Mouse (Mus musculus) ovary, postnatal 14 days (tissue): Measurements from ENCODE around the gene C2cd4b.

Source experiments
- DNase-seq: peaks from one replicate; pipeline ENCODE4 v3.0.0; 2022; ENCODE audit warnings: low spot score

The C2cd4b gene

DNA sequence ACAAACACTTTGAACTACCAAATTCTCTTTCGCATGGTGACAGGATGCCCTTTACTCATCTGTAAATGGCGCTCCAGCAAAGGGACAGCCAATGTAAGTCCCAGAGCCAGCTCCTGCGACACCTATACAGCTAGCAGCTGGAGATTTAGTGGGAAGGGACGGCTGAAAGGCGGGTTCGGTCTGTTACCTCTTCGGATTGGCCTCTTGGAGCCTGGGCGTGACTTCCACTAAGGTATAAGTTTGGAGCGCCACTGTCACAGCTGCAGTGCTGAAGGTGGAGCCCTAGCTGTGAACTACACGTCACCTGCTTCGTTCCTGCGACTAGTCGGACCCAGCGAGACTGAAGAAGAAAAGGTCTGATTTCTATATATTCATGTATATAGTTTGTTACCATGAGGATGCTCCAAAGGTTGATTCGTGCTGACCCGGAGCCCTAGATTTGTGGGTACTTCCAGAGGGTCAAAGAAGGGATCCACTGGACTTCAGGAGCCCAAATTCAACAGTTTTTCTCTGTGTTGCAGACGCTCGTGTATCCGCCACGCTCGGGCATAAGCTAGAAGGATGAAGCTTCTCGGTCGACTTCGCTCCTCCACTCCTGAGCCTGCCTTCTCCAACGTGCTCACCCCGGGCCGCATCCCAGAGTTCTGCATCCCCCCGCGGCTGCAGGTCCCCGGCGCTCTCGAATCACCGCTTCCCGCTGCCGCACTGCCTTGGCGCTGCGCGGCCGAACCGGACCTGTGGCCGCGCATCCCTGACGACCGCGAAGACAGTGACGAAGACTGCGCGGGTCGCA lies at the start of gene C2cd4b:
Gene C2cd4b, plus strand, starts transcription at position 275 of the 793 bp plus-strand sequence.
- DNase-seq = peak; percentile 22

DNA sequence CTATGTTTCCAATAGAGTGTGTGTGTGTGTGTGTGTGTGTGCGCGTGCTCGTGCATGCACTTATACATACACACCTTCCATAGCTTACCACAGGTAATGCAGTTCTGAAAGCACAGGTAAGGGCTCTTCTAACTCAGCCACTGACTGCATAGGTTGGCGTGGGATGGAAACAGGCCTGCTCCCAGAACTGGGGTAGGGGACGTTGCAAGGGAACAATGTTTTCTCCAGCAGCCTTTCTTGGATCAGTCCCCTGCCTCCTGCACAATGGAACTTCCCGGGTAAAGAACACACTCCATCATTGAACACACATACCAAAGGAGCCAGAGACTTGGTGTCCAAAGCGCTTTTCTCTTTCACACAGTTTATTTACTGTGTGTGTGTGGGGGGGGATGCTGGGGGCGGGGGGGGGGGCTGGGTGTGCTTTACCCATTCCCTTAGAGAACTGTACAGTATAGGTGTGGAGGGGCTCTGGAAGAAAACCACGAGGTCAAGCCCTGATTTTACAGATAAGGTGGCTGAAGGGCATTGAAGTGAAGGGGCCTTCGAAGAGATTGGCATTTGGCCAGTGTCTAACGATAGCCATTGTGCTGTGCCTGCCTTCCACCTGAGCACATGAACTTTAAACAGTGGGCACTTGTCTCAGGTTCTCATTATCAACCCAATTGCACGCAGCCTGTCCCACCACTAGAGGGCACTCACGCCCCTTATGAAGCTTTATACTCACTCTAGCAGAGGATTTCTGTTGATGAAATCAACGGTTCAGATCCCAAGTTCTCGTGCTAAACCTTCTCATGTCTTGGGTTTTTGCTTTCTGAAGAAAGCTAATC lies 48.0 kb upstream of the C2cd4b start:
- DNase-seq = peak; percentile 61

GRCm38 (mm10) chr9:67712146-67712545 lies 47.1 kb upstream of the C2cd4b start:
- DNase-seq = no peak

- no peak for DNase-seq
Observed at GRCm38 (mm10) chr9:67717081-67717480, 42.2 kb upstream of the C2cd4b start.

DNA sequence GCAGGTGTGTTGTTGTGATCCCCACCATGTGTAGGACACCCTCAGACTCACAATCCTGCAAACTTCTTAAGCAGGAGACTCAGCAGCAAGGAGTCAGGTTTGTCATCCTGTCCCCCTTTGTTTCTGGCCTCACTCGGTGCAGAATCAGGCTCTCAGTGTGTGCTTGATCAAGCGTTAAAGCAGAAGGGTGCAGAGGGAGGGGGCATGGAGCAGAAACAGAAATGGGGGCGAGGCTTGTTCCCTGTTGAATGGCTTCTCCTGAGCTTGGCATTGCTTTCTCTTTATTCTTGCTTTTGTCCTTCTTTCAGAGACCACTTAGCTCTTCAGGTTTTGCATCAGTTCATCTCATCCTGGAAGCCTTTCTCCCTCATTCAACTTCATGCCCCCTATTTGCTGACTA lies 40.6 kb upstream of the C2cd4b start:
- DNase-seq = no peak

GRCm38 (mm10) chr9:67720150-67720549 lies 39.1 kb upstream of the C2cd4b start:
- DNase-seq = no peak

GRCm38 (mm10) chr9:67722378-67722777 lies 36.9 kb upstream of the C2cd4b start:
- DNase-seq = no peak

- DNase-seq = no peak
Observed at GRCm38 (mm10) chr9:67725196-67725595, 34.0 kb upstream of the C2cd4b start.

DNA sequence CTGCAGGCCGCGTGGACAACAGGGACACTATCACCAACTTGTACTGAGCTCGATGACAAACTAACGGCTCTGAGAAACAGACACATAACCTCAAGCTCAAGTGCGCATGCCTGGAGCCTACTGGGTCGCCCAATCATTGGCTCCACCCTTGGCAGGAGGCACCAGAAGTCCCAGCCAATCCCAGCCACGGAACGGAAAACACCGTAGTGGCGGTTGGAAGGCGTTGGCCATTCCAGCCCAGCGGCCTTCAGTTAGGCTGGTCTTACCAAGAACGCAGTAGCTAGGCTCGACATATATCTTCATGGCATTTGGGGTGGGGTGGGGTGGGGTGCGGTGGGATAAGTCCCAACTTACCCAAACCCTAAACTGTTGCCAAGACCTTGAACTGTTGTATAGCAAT lies 25.5 kb upstream of the C2cd4b start:
- DNase-seq = no peak

GRCm38 (mm10) chr9:67735426-67735825 lies 23.8 kb upstream of the C2cd4b start:
- peak; percentile 34 for DNase-seq

- DNase-seq = no peak
Observed at GRCm38 (mm10) chr9:67741256-67741655, 18.0 kb upstream of the C2cd4b start.

DNA sequence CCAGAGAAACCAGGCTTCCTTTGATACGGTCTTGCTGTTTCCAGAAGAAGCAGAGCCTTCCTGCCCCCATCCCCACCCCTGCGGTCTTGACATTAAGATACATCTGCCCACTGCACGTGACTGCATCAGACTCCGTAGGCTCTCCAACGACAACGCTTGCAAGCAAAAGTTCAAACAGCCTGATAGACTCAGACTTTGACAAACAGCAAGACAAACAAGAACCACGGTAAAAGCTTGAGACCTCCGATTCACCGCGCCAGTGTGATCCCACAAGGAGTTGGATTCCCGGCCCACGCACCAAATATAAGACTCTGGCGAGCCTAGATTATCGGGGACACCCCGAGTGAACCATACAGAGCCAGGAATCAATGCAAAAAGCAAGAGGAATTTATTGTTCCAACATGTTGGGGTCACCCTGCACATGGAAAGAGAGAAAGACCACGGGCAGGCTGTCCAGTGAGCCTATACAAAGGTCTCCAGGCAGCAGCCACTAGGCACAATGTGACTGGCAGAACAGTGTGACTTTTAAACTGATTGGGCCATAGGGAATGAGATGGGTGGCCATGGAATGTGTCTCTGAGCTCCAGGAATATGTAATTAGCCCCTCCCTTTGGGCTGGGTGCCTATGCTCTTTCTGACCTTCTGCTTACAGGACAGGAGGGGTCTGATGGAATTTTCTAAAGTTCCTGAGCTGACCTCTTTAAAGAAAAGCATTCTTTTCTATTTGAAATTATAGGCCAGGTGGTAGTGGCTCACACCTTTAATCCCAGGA lies 5.6 kb upstream of the C2cd4b start:
- DNase-seq = no peak

- DNase-seq = no peak
Observed at GRCm38 (mm10) chr9:67754713-67755112, 4.5 kb upstream of the C2cd4b start.

GRCm38 (mm10) chr9:67758686-67759085 lies 551 bp upstream of the C2cd4b start:
- peak; percentile 51 for DNase-seq

DNA sequence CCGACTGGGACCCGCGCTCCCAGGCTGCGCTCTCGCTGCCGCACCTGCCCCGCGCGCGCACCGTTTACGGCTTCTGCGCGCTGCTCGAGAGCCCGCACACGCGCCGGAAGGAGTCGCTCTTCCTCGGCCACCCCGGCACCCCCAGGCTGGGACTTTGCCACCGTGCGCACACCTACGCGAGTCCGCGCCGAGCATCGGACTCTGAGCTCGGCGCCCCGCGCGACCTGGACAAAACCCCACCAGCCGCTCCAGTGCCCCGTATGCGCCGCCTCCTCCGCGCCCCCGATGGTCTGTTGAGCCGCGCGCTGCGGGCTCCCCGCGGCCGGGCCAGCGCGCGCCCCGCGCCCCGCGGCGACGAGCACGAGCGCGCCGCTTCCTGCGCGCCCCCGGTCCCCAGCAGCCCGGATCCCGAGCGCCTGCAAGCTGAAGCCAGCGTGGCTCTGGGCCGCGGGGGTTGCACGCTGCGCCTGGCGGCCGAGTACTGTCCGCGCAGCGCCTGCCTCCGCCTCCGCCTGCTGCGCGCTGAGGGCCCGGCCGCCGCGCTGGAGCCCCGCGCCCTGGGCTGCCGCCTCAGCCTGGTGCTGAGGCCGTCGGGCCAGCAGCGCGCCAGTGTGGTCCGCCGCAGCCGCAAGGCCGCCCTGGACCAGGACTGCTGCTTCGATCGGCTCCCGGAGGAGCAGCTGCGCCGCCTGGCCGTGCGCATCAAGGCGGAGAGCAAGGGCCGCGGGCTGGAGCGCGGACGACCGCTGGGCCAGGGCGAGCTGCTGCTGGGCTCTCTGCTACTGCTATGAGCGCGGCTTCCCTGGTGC lies 923 bp downstream of the C2cd4b start:
- DNase-seq = peak; percentile 45

DNA sequence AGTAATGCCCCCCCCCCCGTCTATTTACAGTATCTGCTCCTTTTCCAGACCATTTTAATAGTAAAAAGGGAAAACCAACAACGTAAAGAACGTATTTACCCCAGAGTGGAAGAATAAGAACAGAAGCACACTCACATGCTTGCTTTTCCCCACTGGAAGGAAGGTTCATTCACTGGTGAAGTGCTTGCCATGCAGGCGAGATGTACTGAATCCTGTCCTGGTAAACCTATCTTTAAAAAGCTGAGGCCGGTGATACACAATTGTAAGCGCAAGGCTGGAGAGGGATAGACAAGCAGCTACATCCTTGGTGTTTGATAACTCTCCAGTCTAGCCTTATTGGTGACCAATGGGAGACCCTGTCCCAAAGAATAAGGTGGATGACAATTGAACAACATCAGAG lies 1.8 kb downstream of the C2cd4b start:
- DNase-seq = no peak

- DNase-seq = no peak
Observed at GRCm38 (mm10) chr9:67763326-67763725, 4.1 kb downstream of the C2cd4b start.

GRCm38 (mm10) chr9:67766405-67766804 lies 7.2 kb downstream of the C2cd4b start:
- DNase-seq = no peak

GRCm38 (mm10) chr9:67766948-67767347 lies 7.7 kb downstream of the C2cd4b start:
- DNase-seq = no peak

- no peak for DNase-seq
Observed at GRCm38 (mm10) chr9:67768843-67769242, 9.6 kb downstream of the C2cd4b start.

DNA sequence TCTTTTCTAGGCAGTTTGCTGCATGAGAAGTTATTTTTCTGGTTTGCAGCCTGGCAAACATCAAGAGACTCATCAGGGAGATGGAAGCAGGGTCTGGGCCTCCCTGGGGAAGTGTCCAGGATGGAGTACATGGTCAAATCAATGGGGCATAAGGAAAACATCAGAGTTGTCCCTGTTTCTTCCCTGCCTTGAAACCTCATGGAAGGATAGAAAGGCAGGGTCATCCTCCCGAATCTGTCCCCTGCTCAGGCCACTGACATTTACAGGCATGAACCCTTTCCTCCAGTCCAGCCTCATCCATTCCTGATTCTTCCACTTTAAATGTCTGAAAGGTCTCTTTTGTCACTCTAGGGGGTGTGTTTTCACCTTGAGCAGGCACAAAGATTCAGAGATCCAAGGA lies 10.2 kb downstream of the C2cd4b start:
- no peak for DNase-seq

DNA sequence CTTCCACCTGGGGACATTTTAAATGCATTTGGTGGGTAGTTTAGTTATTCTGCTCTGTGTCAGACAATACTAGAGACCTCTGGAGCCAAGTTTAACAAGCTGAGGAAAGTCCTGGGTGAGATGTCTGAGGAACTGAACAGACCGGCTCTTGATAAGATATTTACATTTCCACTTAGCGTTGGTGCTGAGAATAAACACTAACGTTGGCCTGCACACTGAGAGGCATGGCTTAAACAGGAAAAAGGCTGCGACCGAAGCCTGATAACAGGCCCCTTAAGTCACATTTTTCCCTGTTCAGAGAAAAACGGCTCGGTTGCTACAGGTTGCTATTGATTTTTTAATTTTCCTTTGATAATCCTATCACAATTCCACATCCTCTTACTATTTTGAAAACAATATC lies 12.1 kb downstream of the C2cd4b start:
- DNase-seq = no peak
